Mouse (Mus musculus) hindbrain, embryonic 10.5 days (tissue): ENCODE measurements at regions not wholly inside any gene's neighbourhood (a gene's known extent, or its start where the extent isn't known, plus 50 kb on each side); places are given as distances from the start of the nearest gene placed in this dataset.

Experiments
- DNase-seq: peaks from one replicate; pipeline ENCODE4 v3.0.0-alpha.2; 2017; ENCODE audit warnings: low spot score
- H3K27ac ChIP-seq: fragments of 300-500 bp; sonication (generic); 2 replicates; pipeline ENCODE4 v1.5.1; 2016; ENCODE audit warnings: mild to moderate bottlenecking, moderate library complexity
- H3K27me3 ChIP-seq: fragments of 300-500 bp; sonication (generic); 2 replicates; pipeline ENCODE4 v1.6.1; 2016; ENCODE audit warnings: mild to moderate bottlenecking; ENCODE audit not compliant: poor library complexity, insufficient read depth, severe bottlenecking
- H3K36me3 ChIP-seq: fragments of 300-500 bp; sonication (generic); 2 replicates; pipeline ENCODE4 v1.6.1; 2016; ENCODE audit warnings: mild to moderate bottlenecking, moderate library complexity
- H3K4me1 ChIP-seq: fragments of 300-500 bp; sonication (generic); replicated peaks from 2 replicates; pipeline ENCODE4 v1.6.1; 2016; ENCODE audit warnings: mild to moderate bottlenecking
- H3K4me3 ChIP-seq: fragments of 300-500 bp; sonication (generic); 2 replicates; pipeline ENCODE4 v1.5.1; 2016; ENCODE audit warnings: mild to moderate bottlenecking, moderate library complexity
- H3K9me3 ChIP-seq: fragments of 300-500 bp; sonication (generic); 2 replicates; pipeline ENCODE4 v1.6.1; 2016; ENCODE audit warnings: mild to moderate bottlenecking, moderate library complexity
- WGBS: fragments of 180-500 bp; shearing (Covaris S2); methylation state at CpG from one replicate; pipeline ENCODE4 v1.1.7; 2016; 5-methylcytosine and 5-hydroxymethylcytosine counted together

DNA sequence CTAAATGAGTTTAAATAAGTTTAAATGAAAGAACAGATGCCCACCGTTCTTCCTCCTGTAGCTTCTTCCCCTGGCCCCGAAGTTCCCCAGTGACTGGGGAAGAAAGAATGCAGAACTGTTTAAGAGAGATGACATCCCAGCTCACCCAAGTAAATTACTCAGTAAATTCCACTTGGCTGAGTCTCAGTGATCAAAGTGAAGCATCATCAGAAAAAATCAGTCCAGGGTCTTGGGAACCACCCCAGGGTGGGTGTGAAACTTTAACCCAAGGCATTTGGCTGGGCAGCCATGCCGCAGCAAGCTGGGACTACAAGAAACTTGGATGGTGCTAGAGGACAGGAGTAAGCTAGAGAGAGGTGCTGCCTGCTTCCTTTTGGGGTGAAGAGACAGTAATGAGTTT lies 133.9 kb downstream of the Emx2 start:
- H3K27ac ChIP-seq: no peak overlapping the region
- no peaks in the 10 kb centered on the region for H3K9me3 ChIP-seq
- WGBS: 86% methylated on average over 3 of the region's 3 CpGs
- H3K4me3 ChIP-seq: no peak overlapping the region
- no peak for DNase-seq
- no peaks in the 10 kb centered on the region for H3K36me3 ChIP-seq
- H3K4me1 ChIP-seq: peaks cover 7% of the 10 kb centered on the region; the same call in 1 of the 2 replicates
- H3K27me3 ChIP-seq: peaks cover 81% of the 10 kb centered on the region

GRCm38 (mm10) chr19:59624288-59624795 lies 166.2 kb downstream of the Emx2 start:
- WGBS: 82% methylated on average over 6 of the region's 6 CpGs
- 0 out of 2 replicates have a peak, but pooled peaks cover 10% of the 10 kb centered on the region for H3K27me3 ChIP-seq
- DNase-seq: no peak
- H3K4me1 ChIP-seq: 0 out of 2 replicates have a peak, but pooled peaks cover under 1% of the 10 kb centered on the region
- H3K4me3 ChIP-seq: no peak overlapping the region
- no peaks in the 10 kb centered on the region for H3K36me3 ChIP-seq
- H3K27ac ChIP-seq: no peak overlapping the region
- H3K9me3 ChIP-seq: no peaks in the 10 kb centered on the region

- DNase-seq: no peak
- 0 out of 2 replicates have a peak, but pooled peaks cover 3% of the 10 kb centered on the region for H3K4me1 ChIP-seq
- no peaks in the 10 kb centered on the region for H3K36me3 ChIP-seq
- no peak overlapping the region for H3K27ac ChIP-seq
- 0 out of 2 replicates have a peak, but pooled peaks cover 9% of the 10 kb centered on the region for H3K27me3 ChIP-seq
- no peaks in the 10 kb centered on the region for H3K9me3 ChIP-seq
- no peak overlapping the region for H3K4me3 ChIP-seq
- WGBS: 67% methylated on average over 3 of the region's 3 CpGs
These were observed 169.5 kb downstream of the Emx2 start for GRCm38 (mm10) chr19:59627681-59628080.

GRCm38 (mm10) chr19:59628296-59629160 lies 170.4 kb downstream of the Emx2 start:
- H3K27me3 ChIP-seq: peaks cover 14% of the 10 kb centered on the region; the same call in 1 of the 2 replicates
- DNase-seq: no peak
- H3K4me1 ChIP-seq: 0 out of 2 replicates have a peak, but pooled peaks cover 3% of the 10 kb centered on the region
- H3K4me3 ChIP-seq: no peak overlapping the region
- H3K9me3 ChIP-seq: no peaks in the 10 kb centered on the region
- 77% methylated on average over 15 of the region's 15 CpGs for WGBS
- H3K36me3 ChIP-seq: no peaks in the 10 kb centered on the region
- H3K27ac ChIP-seq: no peak overlapping the region

DNA sequence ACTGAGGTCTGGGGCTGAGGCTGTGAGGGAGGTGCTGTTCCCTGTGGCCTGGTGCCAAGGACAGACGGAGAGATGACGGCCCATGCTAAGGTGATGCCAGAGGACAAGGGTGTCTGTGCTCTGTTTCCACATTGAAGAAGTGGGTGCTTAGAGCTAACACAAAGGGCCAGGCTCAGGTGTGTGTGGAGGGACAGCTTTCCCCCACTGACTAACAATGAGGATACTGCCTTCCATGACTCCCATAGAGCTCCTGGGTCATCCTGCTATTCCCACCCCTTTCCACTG lies 170.9 kb downstream of the Emx2 start:
- DNase-seq: no peak
- WGBS: 95% methylated on average over 2 of the region's 2 CpGs
- H3K36me3 ChIP-seq: no peaks in the 10 kb centered on the region
- H3K9me3 ChIP-seq: no peaks in the 10 kb centered on the region
- H3K27me3 ChIP-seq: peaks cover 14% of the 10 kb centered on the region; the same call in 1 of the 2 replicates
- H3K27ac ChIP-seq: no peak overlapping the region
- no peak overlapping the region for H3K4me3 ChIP-seq
- H3K4me1 ChIP-seq: 0 out of 2 replicates have a peak, but pooled peaks cover 3% of the 10 kb centered on the region

DNA sequence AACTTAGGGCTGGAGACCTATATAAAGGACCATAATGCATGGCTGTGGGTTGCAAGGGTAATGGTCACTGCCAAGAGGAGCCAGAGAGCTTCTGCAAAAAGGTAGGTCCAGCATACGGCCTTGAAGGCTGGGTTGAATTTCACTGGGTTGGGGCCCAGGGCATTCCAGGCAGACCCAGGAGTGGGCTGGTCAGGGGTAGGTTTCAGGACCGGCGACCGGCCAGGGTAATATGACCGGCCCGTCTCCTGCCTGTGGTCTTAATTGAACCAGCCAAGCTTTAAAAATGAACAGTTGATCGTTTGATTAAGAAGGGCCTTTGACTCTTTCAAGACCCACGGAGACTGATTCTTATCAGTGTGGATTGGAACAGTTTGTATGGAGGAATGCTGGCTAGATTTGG lies 171.9 kb downstream of the Emx2 start:
- H3K36me3 ChIP-seq: no peaks in the 10 kb centered on the region
- peaks cover 14% of the 10 kb centered on the region; the same call in 1 of the 2 replicates for H3K27me3 ChIP-seq
- H3K4me1 ChIP-seq: 0 out of 2 replicates have a peak, but pooled peaks cover 3% of the 10 kb centered on the region
- DNase-seq: no peak
- 75% methylated on average over 8 of the region's 8 CpGs for WGBS
- no peak overlapping the region for H3K27ac ChIP-seq
- no peaks in the 10 kb centered on the region for H3K9me3 ChIP-seq
- H3K4me3 ChIP-seq: no peak overlapping the region

DNA sequence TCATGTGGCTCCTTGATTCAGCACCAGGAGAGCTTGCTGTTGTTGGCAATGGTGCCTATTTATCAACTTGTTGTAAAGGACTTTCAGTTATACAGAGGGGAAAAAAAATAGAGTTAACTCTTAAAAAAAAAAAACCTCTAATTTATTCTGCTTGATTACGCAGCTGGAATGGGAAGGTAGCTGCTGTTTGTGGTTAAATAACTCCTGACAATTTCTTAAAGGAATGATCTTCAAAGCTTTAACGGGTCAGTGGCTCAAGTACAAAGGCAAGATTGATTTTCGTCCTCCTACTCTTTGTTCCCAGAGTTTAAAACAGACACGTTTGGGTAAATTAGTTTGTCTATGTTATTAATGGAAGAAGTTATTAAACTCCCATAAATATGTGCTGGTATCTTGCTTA lies 172.5 kb downstream of the Emx2 start:
- Histone ChIP-seq H3K27ac (no peak overlapping the region), H3K4me1 (0 out of 2 replicates have a peak, but pooled peaks cover 3% of the 10 kb centered on the region), H3K36me3 (no peaks in the 10 kb centered on the region), H3K27me3 (peaks cover 17% of the 10 kb centered on the region), H3K4me3 (no peak overlapping the region), H3K9me3 (no peaks in the 10 kb centered on the region)
- no peak for DNase-seq
- 59% methylated on average over 4 of the region's 4 CpGs for WGBS

DNA sequence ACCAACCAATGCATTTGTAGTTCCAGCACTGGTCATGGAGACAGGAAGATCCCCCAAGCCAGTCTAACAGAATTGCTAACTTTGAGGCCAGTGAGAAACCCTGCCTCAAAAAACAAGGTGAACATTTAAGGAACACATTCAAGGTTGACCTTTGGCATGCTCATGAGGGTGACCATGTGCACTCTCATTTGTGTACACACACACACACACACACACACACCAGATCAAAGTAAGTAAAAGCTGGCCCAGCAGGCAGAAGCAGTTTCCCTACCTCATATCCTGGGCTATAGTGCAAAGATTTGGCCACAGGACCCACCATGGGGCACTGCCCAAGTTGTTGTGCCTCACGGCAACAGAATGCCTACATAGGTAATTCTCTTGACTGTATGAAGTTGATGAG lies 173.4 kb downstream of the Emx2 start:
- no peak for DNase-seq
- WGBS: 80% methylated on average over 1 of the region's 1 CpGs
- Histone ChIP-seq H3K27me3 (peaks cover 17% of the 10 kb centered on the region), H3K4me1 (0 out of 2 replicates have a peak, but pooled peaks cover 3% of the 10 kb centered on the region), H3K27ac (no peak overlapping the region), H3K36me3 (no peaks in the 10 kb centered on the region), H3K4me3 (no peak overlapping the region), H3K9me3 (no peaks in the 10 kb centered on the region)

- Histone ChIP-seq H3K36me3 (no peaks in the 10 kb centered on the region), H3K27ac (no peak overlapping the region), H3K9me3 (no peaks in the 10 kb centered on the region), H3K27me3 (peaks cover 9% of the 10 kb centered on the region), H3K4me1 (no peaks in the 10 kb centered on the region; the same call in 1 of the 2 replicates), H3K4me3 (no peak overlapping the region)
- no peak for DNase-seq
- WGBS: 67% methylated on average over 8 of the region's 8 CpGs
These were observed 178.1 kb downstream of the Emx2 start for GRCm38 (mm10) chr19:59636271-59636670.

- Histone ChIP-seq H3K36me3 (no peaks in the 10 kb centered on the region), H3K4me1 (no peaks in the 10 kb centered on the region; the same call in 1 of the 2 replicates), H3K27ac (no peak overlapping the region), H3K4me3 (no peak overlapping the region), H3K9me3 (no peaks in the 10 kb centered on the region), H3K27me3 (no peaks in the 10 kb centered on the region)
- DNase-seq: no peak
- 88% methylated on average over 3 of the region's 3 CpGs for WGBS
These were observed 184.4 kb downstream of the Emx2 start for GRCm38 (mm10) chr19:59642606-59643005.

- DNase-seq: no peak
- WGBS: 85% methylated on average over 8 of the region's 8 CpGs
These were observed 188.1 kb downstream of the Emx2 start for GRCm38 (mm10) chr19:59646231-59646630.

GRCm38 (mm10) chr19:59646656-59647055 lies 188.5 kb downstream of the Emx2 start:
- H3K4me1 ChIP-seq: no peaks in the 10 kb centered on the region
- 79% methylated on average over 7 of the region's 7 CpGs for WGBS
- no peak overlapping the region for H3K4me3 ChIP-seq
- H3K36me3 ChIP-seq: no peaks in the 10 kb centered on the region
- no peak overlapping the region for H3K27ac ChIP-seq
- DNase-seq: no peak
- H3K27me3 ChIP-seq: no peaks in the 10 kb centered on the region
- no peaks in the 10 kb centered on the region for H3K9me3 ChIP-seq

More at GRCm38 (mm10) chr19:59646231-59646630, 188.1 kb downstream of the Emx2 start:
- Histone ChIP-seq H3K4me1 (no peaks in the 10 kb centered on the region), H3K27ac (no peak overlapping the region), H3K27me3 (no peaks in the 10 kb centered on the region), H3K9me3 (no peaks in the 10 kb centered on the region), H3K4me3 (no peak overlapping the region), H3K36me3 (no peaks in the 10 kb centered on the region)

- Histone ChIP-seq H3K27ac (no peak overlapping the region), H3K4me3 (no peak overlapping the region), H3K9me3 (no peaks in the 10 kb centered on the region), H3K4me1 (no peaks in the 10 kb centered on the region), H3K36me3 (no peaks in the 10 kb centered on the region), H3K27me3 (no peaks in the 10 kb centered on the region)
- DNase-seq: no peak
- 87% methylated on average over 5 of the region's 5 CpGs for WGBS
These were observed 191.2 kb downstream of the Emx2 start for GRCm38 (mm10) chr19:59649421-59649820.
